24 mouse cellular contexts compared by ENCODE assay signal in the genomic region with DNA sequence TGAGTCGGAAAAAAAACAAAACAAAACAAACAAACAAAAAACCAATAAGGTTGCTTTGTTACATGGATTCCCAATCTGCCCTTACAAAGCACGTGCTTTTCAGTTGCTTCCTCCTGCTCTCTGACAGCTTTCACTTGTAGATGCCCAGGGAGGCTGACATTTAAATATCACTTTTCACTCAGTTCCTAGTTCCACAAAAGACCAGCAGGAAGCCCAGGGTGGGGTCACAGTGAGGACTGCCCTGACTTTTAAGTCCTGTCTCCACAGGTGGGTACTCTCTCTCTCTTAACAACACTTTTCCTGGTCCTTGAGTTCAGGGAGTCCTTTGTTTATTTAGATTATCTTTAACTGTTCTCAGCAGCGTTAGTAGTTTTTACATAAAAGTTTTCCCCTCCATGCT.
A peak's percentile ranks its signal among the peaks of the same experiment; 100 is the strongest.
DNase-seq lines count a peak whose midpoint lies in the region; ATAC-seq and TF ChIP-seq lines count a peak whose summit lies in the region.
"Had no signal": no experiment of that assay in that cellular context is flagged by ENCODE, and none has a peak within 500 bp of the region (broad histone marks: within the 10 kb centered on the region; RNA-seq: fewer than 3 reads in every experiment).

No protein-coding gene starts in this region.

- H3K36me3 ChIP-seq in heart, embryonic 12.5 days, result peaks cover 56% of the 10 kb centered on the region

- no peak overlapping the region for H3K4me3 ChIP-seq in bone marrow macrophage, adult 2 months (ENCODE audit: insufficient read depth, low read length)
- H3K4me3 ChIP-seq in heart, embryonic 12.5 days, result no peak overlapping the region
- H3K4me3 ChIP-seq: embryonic facial prominence, embryonic 10.5 days; hindbrain, embryonic 12.5 days; liver, embryonic 15.5 days; megakaryocyte, embryonic 14.5 days; myocyte had no signal

- DNase-seq in embryo, embryonic 10 days (ENCODE audit: low spot score), result peak; percentile 22
- DNase-seq in embryo, embryonic 11 days, result no peak
- DNase-seq in layer of hippocampus, adult 11-12 months (ENCODE audit: low spot score), result peak; percentile 2
- DNase-seq in layer of hippocampus, adult 18-20 months (ENCODE audit: low spot score in 2 of 2), result no peak
- no peak for DNase-seq in urinary bladder, postnatal 36 days (ENCODE audit: low spot score in 2 of 2)
- DNase-seq: adrenal gland, postnatal 14 days; cerebellum, adult 18-20 months; cerebellum, postnatal 36 days; gastrocnemius, postnatal 10 days; heart, postnatal 10 days; kidney, adult 11 months; kidney, postnatal 4 days; lung, postnatal 10 days; midbrain, embryonic 14.5 days; right cerebral cortex, postnatal 14 days; thymus, postnatal 4 days had no signal

- no peak overlapping the region for H3K4me2 ChIP-seq in heart, embryonic 12.5 days
- H3K4me2 ChIP-seq: hindbrain, embryonic 12.5 days; liver, embryonic 15.5 days had no signal

- H3K27ac ChIP-seq in bone marrow macrophage, adult 2 months (ENCODE audit: insufficient read depth, low read depth, low read length), result peak overlapping the region; percentile 58
- H3K27ac ChIP-seq in heart, embryonic 12.5 days (ENCODE audit: poor library complexity, severe bottlenecking), result no peak overlapping the region
- H3K27ac ChIP-seq: embryonic facial prominence, embryonic 10.5 days; hindbrain, embryonic 12.5 days; liver, embryonic 15.5 days had no signal

- H3K9me3 ChIP-seq in heart, embryonic 12.5 days (replicated peaks), result no peaks in the 10 kb centered on the region
- H3K9me3 ChIP-seq: embryonic facial prominence, embryonic 10.5 days; hindbrain, embryonic 12.5 days; liver, embryonic 15.5 days; megakaryocyte, embryonic 14.5 days had no signal

- peaks cover 13% of the 10 kb centered on the region for H3K4me1 ChIP-seq in bone marrow macrophage, adult 2 months (ENCODE audit: control insufficient read depth, insufficient read depth, low read length)
- peaks cover 18% of the 10 kb centered on the region for H3K4me1 ChIP-seq in heart, embryonic 12.5 days (replicated peaks)
- H3K4me1 ChIP-seq: liver, embryonic 15.5 days had no signal

- 0 out of 2 replicates have a peak, but pooled peaks have one; percentile 30 for ATAC-seq in megakaryocyte progenitor cell, adult 5-6 weeks (replicated peaks; ENCODE audit: poor library complexity)
- ATAC-seq in heart, embryonic 12.5 days (ENCODE audit: insufficient number of reproducible peaks, low FRiP score), result no peak

- WGBS in heart, embryonic 12.5 days, result 35% methylated on average over 3 of the region's 3 CpGs

- TF ChIP-seq POLR2A in bone marrow macrophage, adult 2 months (IDR thresholded peaks at IDR 0.05; ENCODE audit: borderline replicate concordance, low read depth, low read length), result no peak

- no peaks in the 10 kb centered on the region for H3K27me3 ChIP-seq in heart, embryonic 12.5 days (replicated peaks)
- H3K27me3 ChIP-seq: hindbrain, embryonic 12.5 days; liver, embryonic 15.5 days; megakaryocyte, embryonic 14.5 days had no signal

- TF ChIP-seq CTCF in bone marrow macrophage, adult 2 months (IDR thresholded peaks at IDR 0.05; ENCODE audit: low read depth, low read length), result no peak

- no peak overlapping the region for H3K9ac ChIP-seq in heart, embryonic 12.5 days
- H3K9ac ChIP-seq: hindbrain, embryonic 12.5 days; liver, embryonic 15.5 days had no signal

Comparison
In these comparisons a context has a peak if more than half of its experiments do, and no peak if none do; other contexts are left out.
1. DNase-seq: peak in embryo, embryonic 10 days (single experiment) and layer of hippocampus, adult 11-12 months (single experiment); none in embryo, embryonic 11 days (single experiment), layer of hippocampus, adult 18-20 months (0 of 2) and urinary bladder, postnatal 36 days (0 of 2).